Mouse (Mus musculus): ENCODE results near the gene Bend3. TPM values are rescaled to one million over a fixed set of nuclear protein-coding genes. Genes with fewer than 3 reads are reported as not detected.
A peak's percentile ranks its signal among the peaks of the same experiment; 100 is the strongest.

Gene Bend3
- polyA plus RNA-seq, 1 experiment from 2014 or later = 4.6 TPM

DNA sequence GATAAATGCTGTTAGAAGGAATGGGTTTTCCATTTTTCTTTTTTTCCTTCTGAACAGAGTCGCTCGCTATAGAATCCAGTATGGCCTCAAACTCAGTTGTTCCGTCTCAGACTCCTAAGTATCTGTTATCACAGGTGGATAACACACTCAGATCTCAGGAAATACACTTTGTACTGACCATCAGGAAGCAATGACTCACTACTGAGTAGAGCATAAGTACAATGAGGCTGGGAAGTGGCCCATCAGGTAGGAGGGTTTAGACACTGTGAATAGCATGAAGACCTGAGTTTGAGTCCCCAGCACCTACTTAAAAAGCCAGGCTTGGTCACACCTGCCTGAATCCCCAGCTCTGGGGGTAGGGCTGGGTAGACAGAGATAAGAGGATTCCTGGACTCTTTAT, 30.0 kb upstream of the Bend3 start:
- ATAC-seq (ENCODE audit: insufficient number of reproducible peaks, insufficient read depth, low FRiP score, low read depth) = no peak
- H3K9me3 ChIP-seq (ENCODE audit: control insufficient read depth, low read length) = no peaks in the 10 kb centered on the region
- peaks cover 0 to 2% of the 10 kb centered on the region in 2 experiments; a peak in 1 of 4 replicates for H3K4me1 ChIP-seq (ENCODE audit: control insufficient read depth in 2 of 2, insufficient read depth in 2 of 2, low read length in 2 of 2)
- no peaks in the 10 kb centered on the region for H3K27me3 ChIP-seq (ENCODE audit: control insufficient read depth, insufficient read depth, low read length)
- H3K36me3 ChIP-seq (ENCODE audit: control insufficient read depth, insufficient read depth, low read length) = no peaks in the 10 kb centered on the region
- H3K4me2 ChIP-seq (ENCODE audit: low read length) = no peak overlapping the region
- H3K4me3 ChIP-seq (ENCODE audit: control insufficient read depth in 1 of 2, insufficient read depth in 1 of 2, low read depth in 1 of 2, low read length in 2 of 2) = no peak overlapping the region
- H3K9ac ChIP-seq (ENCODE audit: low read length) = no peak overlapping the region
- WGBS = 67% methylated on average over 3 of the region's 3 CpGs
- H3K27ac ChIP-seq (replicated peaks in 1 of 2; ENCODE audit: control insufficient read depth in 1 of 2, insufficient read depth in 1 of 2, low read depth in 2 of 2, low read length in 2 of 2) = no peak overlapping the region

DNA sequence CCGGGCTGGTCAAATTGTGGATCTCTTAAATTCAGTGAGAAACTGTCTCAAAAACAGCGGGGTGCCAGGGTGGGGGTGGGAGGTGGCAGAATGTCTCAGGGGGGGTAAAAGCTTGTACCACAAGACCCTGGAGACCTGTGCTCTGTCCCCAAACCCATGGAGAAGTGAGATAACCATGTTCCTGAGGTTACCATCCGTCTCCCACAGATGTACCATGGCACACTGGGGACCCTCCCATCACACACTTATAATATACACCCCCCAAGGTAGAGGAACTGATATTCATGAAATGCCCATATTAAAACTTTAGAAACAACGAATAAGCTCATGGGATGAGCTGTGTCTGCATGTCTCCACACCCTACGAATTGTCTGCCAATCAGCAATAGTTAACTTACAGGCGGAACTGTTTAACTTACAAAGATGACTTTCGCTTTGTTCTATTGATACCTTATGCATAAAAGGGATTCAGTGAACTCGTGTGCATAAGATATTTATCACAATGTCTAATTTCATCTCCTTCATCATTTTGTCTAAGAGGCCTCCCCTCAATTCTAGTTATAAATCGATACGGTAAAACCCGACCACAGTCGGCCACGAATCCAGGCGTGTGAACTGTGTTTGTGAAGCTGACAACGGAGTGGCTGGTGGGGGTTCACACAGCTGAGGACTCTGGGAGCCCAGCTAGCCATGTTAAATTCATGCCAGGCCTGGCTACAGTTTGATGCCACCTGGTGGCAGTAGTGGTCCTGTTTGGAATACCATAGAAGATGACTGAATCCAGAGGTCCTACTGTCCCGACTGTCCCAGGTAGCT, 26.6 kb upstream of the Bend3 start:
- WGBS = 25% methylated on average over 16 of the region's 16 CpGs
- no peak overlapping the region for H3K27ac ChIP-seq (replicated peaks in 1 of 2; ENCODE audit: control insufficient read depth in 1 of 2, insufficient read depth in 1 of 2, low read depth in 2 of 2, low read length in 2 of 2)
- peak overlapping the region; percentile 58; the same call in 1 of the 2 replicates for H3K9ac ChIP-seq (ENCODE audit: low read length)
- no peaks in the 10 kb centered on the region for H3K27me3 ChIP-seq (ENCODE audit: control insufficient read depth, insufficient read depth, low read length)
- H3K4me2 ChIP-seq (ENCODE audit: low read length) = peak overlapping the region; percentile 60
- peaks cover 6 to 13% of the 10 kb centered on the region in 2 experiments for H3K4me1 ChIP-seq (ENCODE audit: control insufficient read depth in 2 of 2, insufficient read depth in 2 of 2, low read length in 2 of 2)
- ATAC-seq (ENCODE audit: insufficient number of reproducible peaks, insufficient read depth, low FRiP score, low read depth) = no peak
- peak overlapping the region; percentile 23 to 31; a peak in 2 of 4 replicates for H3K4me3 ChIP-seq (ENCODE audit: control insufficient read depth in 1 of 2, insufficient read depth in 1 of 2, low read depth in 1 of 2, low read length in 2 of 2)
- H3K9me3 ChIP-seq (ENCODE audit: control insufficient read depth, low read length) = no peaks in the 10 kb centered on the region
- no peaks in the 10 kb centered on the region for H3K36me3 ChIP-seq (ENCODE audit: control insufficient read depth, insufficient read depth, low read length)

DNA sequence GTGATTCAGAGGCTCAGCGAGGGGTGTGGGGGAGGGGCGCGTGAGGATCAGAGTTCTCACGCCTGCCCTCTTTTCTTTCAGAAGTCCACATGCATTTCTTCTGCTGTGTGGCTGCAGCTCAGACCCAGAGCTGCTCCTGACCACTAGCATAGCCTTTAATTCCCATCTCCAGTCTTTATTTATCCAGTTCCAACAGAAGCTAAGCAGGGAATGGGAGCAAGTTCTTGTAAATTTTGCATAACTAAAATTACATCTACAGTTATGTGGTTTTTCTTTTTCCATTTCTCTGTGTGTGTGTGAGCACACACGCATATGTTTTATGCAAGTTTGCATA, 26.0 kb upstream of the Bend3 start:
- Histone ChIP-seq H3K36me3 (ENCODE audit: control insufficient read depth, insufficient read depth, low read length) (no peaks in the 10 kb centered on the region), H3K9me3 (ENCODE audit: control insufficient read depth, low read length) (no peaks in the 10 kb centered on the region), H3K27ac (replicated peaks in 1 of 2; ENCODE audit: control insufficient read depth in 1 of 2, insufficient read depth in 1 of 2, low read depth in 2 of 2, low read length in 2 of 2) (no peak overlapping the region), H3K27me3 (ENCODE audit: control insufficient read depth, insufficient read depth, low read length) (no peaks in the 10 kb centered on the region), H3K9ac (ENCODE audit: low read length) (no peak overlapping the region; the same call in 1 of the 2 replicates), H3K4me1 (ENCODE audit: control insufficient read depth in 2 of 2, insufficient read depth in 2 of 2, low read length in 2 of 2) (peaks cover 6 to 13% of the 10 kb centered on the region in 2 experiments), H3K4me3 (ENCODE audit: control insufficient read depth in 1 of 2, insufficient read depth in 1 of 2, low read depth in 1 of 2, low read length in 2 of 2) (peak overlapping the region in 1 of 2 experiments; percentile 23; a peak in 1 of 4 replicates), H3K4me2 (ENCODE audit: low read length) (peak overlapping the region; percentile 60)
- no peak for ATAC-seq (ENCODE audit: insufficient number of reproducible peaks, insufficient read depth, low FRiP score, low read depth)
- WGBS = 16% methylated on average over 5 of the region's 5 CpGs

DNA sequence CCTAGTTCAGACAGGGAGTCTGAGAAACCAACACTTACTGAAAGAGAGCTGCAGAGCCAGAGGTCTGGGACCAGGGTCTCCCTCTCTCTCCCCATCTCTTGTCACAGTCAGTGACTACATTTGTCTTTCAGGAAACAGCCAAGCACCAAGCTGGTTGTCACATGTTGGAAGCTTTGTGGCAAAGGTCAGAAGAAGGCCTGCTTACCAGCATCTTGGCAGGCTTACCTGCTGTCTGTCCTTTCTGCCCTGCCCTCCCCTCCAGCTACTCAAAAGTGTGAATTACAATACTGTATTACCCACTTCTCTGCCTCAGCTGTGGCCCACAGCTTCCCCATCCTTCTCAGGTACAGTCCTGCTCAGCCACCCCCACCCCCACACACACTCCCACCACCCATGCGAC, 24.4 kb upstream of the Bend3 start:
- Histone ChIP-seq H3K4me3 (ENCODE audit: control insufficient read depth in 1 of 2, insufficient read depth in 1 of 2, low read depth in 1 of 2, low read length in 2 of 2) (no peak overlapping the region), H3K4me1 (ENCODE audit: control insufficient read depth in 2 of 2, insufficient read depth in 2 of 2, low read length in 2 of 2) (peaks cover 6 to 13% of the 10 kb centered on the region in 2 experiments), H3K9ac (ENCODE audit: low read length) (0 out of 2 replicates have a peak overlapping the region, but pooled peaks have one; percentile 36), H3K36me3 (ENCODE audit: control insufficient read depth, insufficient read depth, low read length) (no peaks in the 10 kb centered on the region), H3K9me3 (ENCODE audit: control insufficient read depth, low read length) (no peaks in the 10 kb centered on the region), H3K27ac (replicated peaks in 1 of 2; ENCODE audit: control insufficient read depth in 1 of 2, insufficient read depth in 1 of 2, low read depth in 2 of 2, low read length in 2 of 2) (peak overlapping the region in 1 of 2 experiments; percentile 74; a peak in 2 of 4 replicates), H3K4me2 (ENCODE audit: low read length) (peak overlapping the region; percentile 25; the same call in 1 of the 2 replicates), H3K27me3 (ENCODE audit: control insufficient read depth, insufficient read depth, low read length) (no peaks in the 10 kb centered on the region)
- ATAC-seq (ENCODE audit: insufficient number of reproducible peaks, insufficient read depth, low FRiP score, low read depth) = no peak
- WGBS = 80% methylated on average over 1 of the region's 1 CpGs

DNA sequence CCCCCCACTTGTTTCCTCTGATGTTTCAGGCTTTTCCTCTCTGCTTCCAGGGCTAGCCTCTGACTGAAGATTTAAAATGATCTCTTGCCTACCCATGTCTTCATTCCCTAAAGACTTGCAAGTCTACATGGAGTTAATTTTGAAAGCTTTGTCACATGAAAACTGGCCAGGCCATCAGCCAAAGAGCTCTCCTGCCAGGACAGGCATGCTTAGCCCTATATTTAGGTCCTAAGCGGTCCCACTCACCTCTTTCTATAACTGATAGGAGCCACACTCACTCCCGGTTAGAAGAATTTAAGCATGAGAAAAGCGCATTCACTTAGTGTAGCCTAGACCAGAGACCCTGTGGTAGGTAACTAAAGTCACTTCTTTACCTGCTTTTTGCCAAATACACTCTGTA, 24.0 kb upstream of the Bend3 start:
- Histone ChIP-seq H3K9me3 (ENCODE audit: control insufficient read depth, low read length) (no peaks in the 10 kb centered on the region), H3K4me1 (ENCODE audit: control insufficient read depth in 2 of 2, insufficient read depth in 2 of 2, low read length in 2 of 2) (peaks cover 6 to 13% of the 10 kb centered on the region in 2 experiments), H3K4me3 (ENCODE audit: control insufficient read depth in 1 of 2, insufficient read depth in 1 of 2, low read depth in 1 of 2, low read length in 2 of 2) (no peak overlapping the region), H3K4me2 (ENCODE audit: low read length) (peak overlapping the region; percentile 25; the same call in 1 of the 2 replicates), H3K36me3 (ENCODE audit: control insufficient read depth, insufficient read depth, low read length) (no peaks in the 10 kb centered on the region), H3K27me3 (ENCODE audit: control insufficient read depth, insufficient read depth, low read length) (no peaks in the 10 kb centered on the region), H3K27ac (replicated peaks in 1 of 2; ENCODE audit: control insufficient read depth in 1 of 2, insufficient read depth in 1 of 2, low read depth in 2 of 2, low read length in 2 of 2) (peak overlapping the region; percentile 39 to 74; a peak in 3 of 4 replicates), H3K9ac (ENCODE audit: low read length) (0 out of 2 replicates have a peak overlapping the region, but pooled peaks have one; percentile 36)
- 33% methylated on average over 3 of the region's 3 CpGs for WGBS
- ATAC-seq (ENCODE audit: insufficient number of reproducible peaks, insufficient read depth, low FRiP score, low read depth) = no peak

DNA sequence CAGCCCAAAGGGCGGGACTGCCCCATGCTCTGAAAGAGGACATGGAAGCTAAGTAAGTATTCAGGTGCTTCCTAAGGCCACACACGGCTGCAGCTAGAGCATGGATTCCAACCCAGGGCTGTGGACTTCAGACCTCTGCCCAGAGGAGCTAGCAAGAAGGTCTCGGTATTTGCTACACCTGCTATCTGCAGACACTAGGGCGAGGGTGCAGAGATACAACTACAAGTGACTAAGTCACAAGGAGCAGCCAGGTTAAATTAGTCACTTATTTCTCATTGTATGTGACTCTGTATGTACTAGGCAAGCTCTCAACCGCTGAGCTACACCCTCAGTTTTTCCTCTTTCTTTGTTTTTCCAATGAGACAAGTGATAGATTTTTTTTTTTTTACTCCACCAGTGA, 15.8 kb upstream of the Bend3 start:
- Histone ChIP-seq H3K36me3 (ENCODE audit: control insufficient read depth, insufficient read depth, low read length) (no peaks in the 10 kb centered on the region), H3K4me3 (ENCODE audit: control insufficient read depth in 1 of 2, insufficient read depth in 1 of 2, low read depth in 1 of 2, low read length in 2 of 2) (no peak overlapping the region), H3K4me2 (ENCODE audit: low read length) (no peak overlapping the region), H3K9ac (ENCODE audit: low read length) (no peak overlapping the region), H3K27ac (replicated peaks in 1 of 2; ENCODE audit: control insufficient read depth in 1 of 2, insufficient read depth in 1 of 2, low read depth in 2 of 2, low read length in 2 of 2) (no peak overlapping the region), H3K9me3 (ENCODE audit: control insufficient read depth, low read length) (no peaks in the 10 kb centered on the region), H3K4me1 (ENCODE audit: control insufficient read depth in 2 of 2, insufficient read depth in 2 of 2, low read length in 2 of 2) (peaks cover 0 to 3% of the 10 kb centered on the region in 2 experiments; a peak in 1 of 4 replicates), H3K27me3 (ENCODE audit: control insufficient read depth, insufficient read depth, low read length) (no peaks in the 10 kb centered on the region)
- 76% methylated on average over 5 of the region's 5 CpGs for WGBS
- no peak for ATAC-seq (ENCODE audit: insufficient number of reproducible peaks, insufficient read depth, low FRiP score, low read depth)

DNA sequence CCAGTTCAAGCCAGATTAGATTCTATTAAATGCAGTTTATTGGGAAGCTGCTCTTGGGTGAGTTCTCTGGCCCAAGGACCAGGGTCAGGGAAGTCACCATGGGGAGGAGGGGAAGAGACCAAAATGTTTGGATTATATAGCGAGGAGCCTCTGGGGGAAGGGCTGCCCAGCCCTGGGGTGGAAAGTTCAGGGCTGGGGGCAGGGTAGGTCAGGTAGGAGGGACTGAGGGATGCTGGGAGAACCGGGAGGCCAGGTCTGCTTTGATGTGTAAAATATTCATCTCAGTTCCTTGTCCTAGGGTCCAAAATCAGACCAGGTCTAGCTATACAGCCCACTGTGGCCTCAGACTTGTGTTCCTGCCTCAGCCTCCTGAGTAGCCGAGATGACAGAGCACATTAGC, 15.4 kb upstream of the Bend3 start:
- Histone ChIP-seq H3K36me3 (ENCODE audit: control insufficient read depth, insufficient read depth, low read length) (no peaks in the 10 kb centered on the region), H3K27ac (replicated peaks in 1 of 2; ENCODE audit: control insufficient read depth in 1 of 2, insufficient read depth in 1 of 2, low read depth in 2 of 2, low read length in 2 of 2) (no peak overlapping the region), H3K27me3 (ENCODE audit: control insufficient read depth, insufficient read depth, low read length) (no peaks in the 10 kb centered on the region), H3K4me2 (ENCODE audit: low read length) (no peak overlapping the region), H3K4me1 (ENCODE audit: control insufficient read depth in 2 of 2, insufficient read depth in 2 of 2, low read length in 2 of 2) (peaks cover 0 to 4% of the 10 kb centered on the region in 2 experiments; a peak in 1 of 4 replicates), H3K4me3 (ENCODE audit: control insufficient read depth in 1 of 2, insufficient read depth in 1 of 2, low read depth in 1 of 2, low read length in 2 of 2) (no peak overlapping the region), H3K9me3 (ENCODE audit: control insufficient read depth, low read length) (no peaks in the 10 kb centered on the region), H3K9ac (ENCODE audit: low read length) (no peak overlapping the region)
- 81% methylated on average over 3 of the region's 3 CpGs for WGBS
- no peak; the same call in 1 of the 2 replicates for ATAC-seq (ENCODE audit: insufficient number of reproducible peaks, insufficient read depth, low FRiP score, low read depth)
